Mouse (Mus musculus): ENCODE results near the gene Ube2s. TPM values are rescaled to one million over a fixed set of nuclear protein-coding genes. Genes with fewer than 3 reads are reported as not detected.

Gene Ube2s
- polyA plus RNA-seq, 1 experiment from 2014 or later: 135 TPM

- TF ChIP-seq EP300 (IDR thresholded peaks at IDR 0.05; ENCODE audit: low read depth) (no peak), CTCF (IDR thresholded peaks at IDR 0.05; ENCODE audit: low read depth) (no peak)
- Histone ChIP-seq H3K9me3 (ENCODE audit: low read length) (no peaks in the 10 kb centered on the region), H3K9ac (replicated peaks) (peak overlapping the region; percentile 50), H3K27ac (ENCODE audit: low read depth) (no peak overlapping the region), H3K36me3 (replicated peaks; ENCODE audit: insufficient read depth, low read length) (no peaks in the 10 kb centered on the region), H3K27me3 (ENCODE audit: insufficient read depth, low read length) (peaks cover 58% of the 10 kb centered on the region), H3K4me1 (ENCODE audit: insufficient read depth) (peaks cover 6% of the 10 kb centered on the region), H3K4me2 (ENCODE audit: low read depth, low read length) (peak overlapping the region; percentile 72), H3K4me3 (ENCODE audit: low read depth, low read length) (peak overlapping the region; percentile 41)
- DNase-seq (peak; percentile 70), ATAC-seq (peak; percentile 73)
- 3% methylated on average over 27 of the region's 56 CpGs for WGBS (ENCODE audit: insufficient replicate concordance)
Observed at GRCm38 (mm10) chr7:4776861-4777830, 35.2 kb downstream of the Ube2s start.

DNA sequence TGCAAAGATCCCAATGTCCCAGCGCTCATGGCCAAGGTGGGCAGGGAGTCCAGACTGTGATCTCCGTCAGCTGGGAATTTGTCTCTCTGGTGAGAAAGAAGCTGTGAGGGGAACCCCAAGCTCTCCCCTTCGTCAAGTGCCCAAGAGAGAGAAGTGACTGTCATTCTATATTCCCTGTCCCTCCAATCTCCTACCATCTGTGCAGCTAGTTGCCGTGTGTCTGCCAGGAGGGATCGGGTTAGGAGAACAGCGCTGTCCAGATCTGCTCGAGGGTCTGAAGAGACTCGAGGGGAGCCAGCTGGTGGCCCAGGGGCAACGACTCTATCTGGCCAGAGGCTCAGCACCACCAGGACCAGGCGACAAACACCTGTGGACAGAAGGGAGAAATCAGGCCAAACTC lies 36.3 kb downstream of the Ube2s start:
- peaks cover 6% of the 10 kb centered on the region for H3K4me1 ChIP-seq (ENCODE audit: insufficient read depth)
- no peak overlapping the region for H3K9ac ChIP-seq (replicated peaks)
- no peaks in the 10 kb centered on the region for H3K36me3 ChIP-seq (replicated peaks; ENCODE audit: insufficient read depth, low read length)
- peaks cover 54% of the 10 kb centered on the region for H3K27me3 ChIP-seq (ENCODE audit: insufficient read depth, low read length)
- 44% methylated on average over 10 of the region's 10 CpGs for WGBS (ENCODE audit: insufficient replicate concordance)
- TF ChIP-seq EP300 (IDR thresholded peaks at IDR 0.05; ENCODE audit: low read depth) (no peak), CTCF (IDR thresholded peaks at IDR 0.05; ENCODE audit: low read depth) (no peak)
- DNase-seq (no peak), ATAC-seq (no peak)
- no peak overlapping the region for H3K4me3 ChIP-seq (ENCODE audit: low read depth, low read length)
- H3K27ac ChIP-seq (ENCODE audit: low read depth): no peak overlapping the region
- H3K4me2 ChIP-seq (ENCODE audit: low read depth, low read length): no peak overlapping the region
- H3K9me3 ChIP-seq (ENCODE audit: low read length): no peaks in the 10 kb centered on the region

- H3K4me3 ChIP-seq (ENCODE audit: low read depth, low read length): no peak within 1 kb of the TSS
- 63% methylated on average over 3 of the region's 5 CpGs for WGBS (ENCODE audit: insufficient replicate concordance)
- ATAC-seq (no peak), DNase-seq (no peak)
- H3K4me1 ChIP-seq (ENCODE audit: insufficient read depth): no peaks in the 10 kb centered on the region
- TF ChIP-seq EP300 (IDR thresholded peaks at IDR 0.05; ENCODE audit: low read depth): no peak
- TF ChIP-seq CTCF (IDR thresholded peaks at IDR 0.05; ENCODE audit: low read depth): no peak
- H3K4me2 ChIP-seq (ENCODE audit: low read depth, low read length): no peak within 1 kb of the TSS
- H3K9me3 ChIP-seq (ENCODE audit: low read length): no peaks in the 10 kb centered on the region
- no peak within 1 kb of the TSS for H3K27ac ChIP-seq (ENCODE audit: low read depth)
- no peaks in the 10 kb centered on the region for H3K36me3 ChIP-seq (replicated peaks; ENCODE audit: insufficient read depth, low read length)
- no peak within 1 kb of the TSS for H3K9ac ChIP-seq (replicated peaks)
- peaks cover 19% of the 10 kb centered on the region for H3K27me3 ChIP-seq (ENCODE audit: insufficient read depth, low read length)
Observed at GRCm38 (mm10) chr7:4771202-4771601, 41.2 kb downstream of the Ube2s start, which contains the start of gene Fam71e2. Fam71e2 (minus strand) TSS chr7:4771302.

DNA sequence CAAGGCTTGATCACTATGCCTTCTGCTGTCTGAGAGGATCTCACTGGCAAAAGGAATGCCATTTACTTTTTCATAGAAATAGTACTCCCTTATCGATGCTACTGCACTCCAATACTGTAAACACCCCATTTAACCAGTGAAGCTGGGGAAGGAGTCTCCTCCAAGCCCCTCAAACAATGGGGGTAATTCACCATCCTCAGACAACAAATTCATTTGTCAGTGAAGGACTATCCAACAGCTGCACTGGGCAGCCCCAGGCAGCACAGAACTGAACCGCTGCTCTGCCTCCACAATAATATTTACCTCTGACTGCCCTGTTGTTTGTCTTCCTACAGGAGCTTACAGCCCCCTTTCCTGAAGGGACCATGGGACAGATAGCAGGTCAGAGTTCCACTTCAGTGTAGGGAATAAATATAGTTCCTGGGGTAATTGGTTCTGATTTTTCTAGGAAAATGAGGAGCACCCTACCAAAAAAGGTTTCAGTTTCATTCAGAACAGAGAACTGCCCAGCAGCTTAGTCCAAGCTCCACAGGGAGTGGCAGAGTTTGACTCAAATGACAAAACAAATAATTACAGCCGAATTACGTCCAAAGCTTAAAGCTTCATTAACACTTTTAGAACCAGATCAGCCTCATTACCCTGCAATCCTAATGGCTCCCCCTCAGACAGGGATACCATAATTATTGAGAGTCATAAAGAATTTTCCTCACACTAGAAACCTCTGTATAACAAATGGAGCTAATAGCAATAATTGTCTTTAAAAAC lies 47.3 kb downstream of the Ube2s start:
- DNase-seq: no peak
- TF ChIP-seq CTCF (IDR thresholded peaks at IDR 0.05; ENCODE audit: low read depth) (no peak), EP300 (IDR thresholded peaks at IDR 0.05; ENCODE audit: low read depth) (no peak)
- Histone ChIP-seq H3K27me3 (ENCODE audit: insufficient read depth, low read length) (0 out of 2 replicates have a peak, but pooled peaks cover 4% of the 10 kb centered on the region), H3K9ac (replicated peaks) (peak overlapping the region; percentile 35; the same call in 1 of the 2 replicates), H3K9me3 (ENCODE audit: low read length) (no peaks in the 10 kb centered on the region), H3K27ac (ENCODE audit: low read depth) (peak overlapping the region; percentile 7; the same call in 1 of the 2 replicates), H3K4me2 (ENCODE audit: low read depth, low read length) (peak overlapping the region; percentile 35), H3K4me3 (ENCODE audit: low read depth, low read length) (no peak overlapping the region), H3K4me1 (ENCODE audit: insufficient read depth) (no peaks in the 10 kb centered on the region; the same call in 1 of the 2 replicates), H3K36me3 (replicated peaks; ENCODE audit: insufficient read depth, low read length) (no peaks in the 10 kb centered on the region)
- peak; percentile 61 for ATAC-seq
- WGBS (ENCODE audit: insufficient replicate concordance): 25% methylated on average over 4 of the region's 4 CpGs

DNA sequence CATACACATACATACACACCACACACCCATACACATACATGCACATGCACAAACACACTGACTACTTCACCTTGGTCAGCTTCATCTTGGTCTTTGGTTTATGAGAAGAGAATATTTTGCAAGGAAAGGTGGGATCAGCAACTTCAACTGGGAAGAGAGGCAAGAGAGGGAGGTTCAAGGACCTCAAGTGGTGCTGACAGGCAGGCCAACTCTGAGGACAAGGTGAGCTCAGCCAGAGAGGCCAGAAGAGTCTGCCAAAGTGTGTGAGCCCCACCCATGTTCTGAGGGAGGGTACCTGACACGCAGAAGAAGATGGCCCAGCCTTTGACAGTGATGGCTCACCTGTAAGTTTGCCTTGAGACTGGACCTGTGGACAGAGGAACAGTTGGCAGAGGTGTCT lies 52.7 kb downstream of the Ube2s start:
- TF ChIP-seq EP300 (IDR thresholded peaks at IDR 0.05; ENCODE audit: low read depth): no peak
- no peak for TF ChIP-seq CTCF (IDR thresholded peaks at IDR 0.05; ENCODE audit: low read depth)
- Histone ChIP-seq H3K9ac (replicated peaks) (no peak overlapping the region), H3K4me2 (ENCODE audit: low read depth, low read length) (no peak overlapping the region), H3K27me3 (ENCODE audit: insufficient read depth, low read length) (no peaks in the 10 kb centered on the region), H3K9me3 (ENCODE audit: low read length) (no peaks in the 10 kb centered on the region), H3K4me3 (ENCODE audit: low read depth, low read length) (no peak overlapping the region), H3K4me1 (ENCODE audit: insufficient read depth) (no peaks in the 10 kb centered on the region), H3K36me3 (replicated peaks; ENCODE audit: insufficient read depth, low read length) (no peaks in the 10 kb centered on the region), H3K27ac (ENCODE audit: low read depth) (no peak overlapping the region)
- DNase-seq: no peak
- WGBS (ENCODE audit: insufficient replicate concordance): 27% methylated on average over 1 of the region's 1 CpGs
- no peak for ATAC-seq
